Mouse (Mus musculus): ENCODE data around the gene Slc35d1.
"Not testable (repeated sequence)": the region's sequence is repeated elsewhere in the genome, so short reads cannot be mapped to it uniquely, and the experiment has no call there.

Gene Slc35d1

DNA sequence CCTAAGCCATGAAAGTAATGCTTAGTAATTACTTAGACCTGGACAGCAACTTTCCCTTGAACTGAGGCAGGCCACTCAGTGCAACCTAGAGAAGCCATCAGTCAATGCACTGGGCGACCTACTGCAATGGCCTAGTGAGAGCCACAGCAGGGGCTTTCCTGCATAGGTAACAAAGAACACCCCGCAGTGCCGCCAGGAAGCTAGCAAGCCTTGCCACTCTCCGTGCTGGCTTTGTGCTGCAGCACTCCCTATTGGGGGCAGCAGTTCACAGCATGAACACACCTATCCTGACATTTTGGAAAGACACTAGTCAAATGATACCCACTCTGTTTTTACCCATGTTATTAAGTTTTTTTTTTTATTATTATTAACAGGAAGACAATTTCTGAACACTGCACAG lies 15.9 kb downstream of the Slc35d1 start:
- CTCF ChIA-PET, result interaction anchor here in 2 of 4 experiments (0.7 to 1.2 kb wide), 2 partner anchors 16 to 798 kb away, joined by 4 read pairs; partner anchors contain the start of gene Slc35d1 (in 1 of the 2)
- POLR2A ChIA-PET, result interaction anchor here in 1 of 4 experiments (1.5 to 3.6 kb wide), 2 partner anchors 16 to 82 kb away, joined by 4 to 12 read pairs; partner anchors contain the start of gene Slc35d1

DNA sequence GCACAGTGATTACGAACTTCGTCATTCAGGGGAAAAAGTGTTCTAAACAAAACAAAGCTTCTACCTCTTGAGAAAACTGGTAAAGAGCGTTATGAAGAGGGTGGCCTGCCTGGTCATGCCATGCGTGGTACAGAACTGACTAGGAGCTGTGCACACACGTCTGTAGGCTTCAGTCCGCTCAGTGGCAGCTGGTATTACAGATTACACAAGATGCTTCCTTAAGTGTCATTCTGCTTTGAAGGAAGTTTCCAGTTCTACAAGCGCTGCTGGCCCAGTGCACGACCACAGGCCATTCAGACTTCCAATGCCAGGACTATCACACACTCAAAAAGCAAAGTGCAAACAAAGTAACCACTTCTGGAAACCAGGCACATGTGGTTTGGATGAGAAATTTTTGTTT lies 17.6 kb downstream of the Slc35d1 start:
- POLR2A ChIA-PET, result interaction anchor here in 2 of 4 experiments (0.7 to 3.6 kb wide), 2 partner anchors 9 to 18 kb away, joined by 3 to 12 read pairs; partner anchors contain the start of gene Slc35d1 (in 1 of the 2)
- CTCF ChIA-PET, result no interaction called here

GRCm38 (mm10) chr4:103192421-103192820 lies 22.5 kb downstream of the Slc35d1 start:
- POLR2A ChIA-PET, result no interaction called here

GRCm38 (mm10) chr4:103188786-103189640 lies 26.0 kb downstream of the Slc35d1 start:
- ChIA-PET POLR2A (interaction anchor here in 3 of 4 experiments (0.6 to 1.1 kb wide), 4 partner anchors 8 to 65 kb away, joined by 3 read pairs; no protein-coding TSS in a partner anchor), CTCF (interaction anchor here in 1 of 4 experiments (1.0 kb wide), 1 partner anchor 43 kb away, joined by 3 read pairs; no protein-coding TSS in a partner anchor)

More at GRCm38 (mm10) chr4:103192421-103192820, 22.5 kb downstream of the Slc35d1 start:
- CTCF ChIA-PET, result interaction anchor here in 1 of 4 experiments (0.9 to 1.3 kb wide), 2 partner anchors 14 to 535 kb away, joined by 3 read pairs; no protein-coding TSS in a partner anchor

- CTCF ChIA-PET, result interaction anchor here in 1 of 4 experiments (0.6 kb wide), 1 partner anchor 132 kb away, joined by 4 read pairs; no protein-coding TSS in a partner anchor
- POLR2A ChIA-PET, result interaction anchor here in 1 of 4 experiments (1.1 to 1.9 kb wide), 3 partner anchors 11 to 55 kb away, joined by 3 to 9 read pairs (median 4); partner anchors contain the start of gene Slc35d1
Observed at GRCm38 (mm10) chr4:103180300-103180888, 34.6 kb downstream of the Slc35d1 start.

- POLR2A ChIA-PET, result interaction anchor here in 1 of 4 experiments (0.9 to 1.9 kb wide), 5 partner anchors 10 to 54 kb away, joined by 3 to 9 read pairs (median 4); partner anchors contain the start of gene Slc35d1
Observed at GRCm38 (mm10) chr4:103179581-103179980, 35.4 kb downstream of the Slc35d1 start.

GRCm38 (mm10) chr4:103178635-103179318 lies 36.2 kb downstream of the Slc35d1 start:
- CTCF ChIA-PET, result no interaction called here

More at GRCm38 (mm10) chr4:103179581-103179980, 35.4 kb downstream of the Slc35d1 start:
- CTCF ChIA-PET, result no interaction called here

GRCm38 (mm10) chr4:103177681-103178080 lies 37.3 kb downstream of the Slc35d1 start:
- POLR2A ChIA-PET, result interaction anchor here in 1 of 4 experiments (0.7 kb wide), 1 partner anchor 148 kb away, joined by 4 read pairs; no protein-coding TSS in a partner anchor
- CTCF ChIA-PET, result no interaction called here

More at GRCm38 (mm10) chr4:103178635-103179318, 36.2 kb downstream of the Slc35d1 start:
- POLR2A ChIA-PET, result interaction anchor here in 1 of 4 experiments (0.9 to 1.9 kb wide), 4 partner anchors 10 to 36 kb away, joined by 3 to 9 read pairs (median 4); partner anchors contain the start of gene Slc35d1

GRCm38 (mm10) chr4:103174001-103174400 lies 41.0 kb downstream of the Slc35d1 start:
- POLR2A ChIA-PET, result interaction anchor here in 2 of 4 experiments (0.6 to 1.5 kb wide), 3 partner anchors 41 to 60 kb away, joined by 3 to 5 read pairs (median 3); partner anchors contain the start of genes Mier1 (in 1 of the 2) and Wdr78 (in 1 of the 2)
- CTCF ChIA-PET, result no interaction called here

GRCm38 (mm10) chr4:103173507-103173906 lies 41.5 kb downstream of the Slc35d1 start:
- ChIA-PET CTCF (no interaction called here), POLR2A (interaction anchor here in 2 of 4 experiments (0.6 to 1.4 kb wide), 2 partner anchors 50 to 59 kb away, joined by 3 to 5 read pairs; partner anchors contain the start of genes Mier1 (in 1 of the 2) and Wdr78 (in 1 of the 2))

DNA sequence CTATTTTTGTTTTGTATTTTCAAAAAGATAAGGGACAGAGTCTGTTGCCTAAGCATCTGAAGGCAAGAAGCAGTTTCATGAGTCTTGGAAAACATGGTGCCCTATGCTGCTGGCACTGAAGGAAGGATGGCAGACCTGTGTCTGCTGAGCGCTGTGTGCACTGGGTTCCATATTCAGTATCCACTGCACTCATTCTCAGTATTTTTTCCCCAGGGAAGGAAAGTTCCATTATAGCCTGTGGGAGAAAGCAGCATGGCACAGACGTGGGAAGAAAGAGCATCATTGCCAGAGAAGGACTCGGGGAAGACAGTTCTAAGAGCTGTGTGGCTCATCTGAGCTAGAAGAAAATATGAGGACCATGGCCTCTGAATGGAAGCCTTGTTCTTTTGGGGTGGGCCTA lies 43.7 kb downstream of the Slc35d1 start:
- POLR2A ChIA-PET, result interaction anchor here in 1 of 4 experiments (1.4 kb wide), 1 partner anchor 11 kb away, joined by 3 read pairs; no protein-coding TSS in a partner anchor
- CTCF ChIA-PET, result no interaction called here

DNA sequence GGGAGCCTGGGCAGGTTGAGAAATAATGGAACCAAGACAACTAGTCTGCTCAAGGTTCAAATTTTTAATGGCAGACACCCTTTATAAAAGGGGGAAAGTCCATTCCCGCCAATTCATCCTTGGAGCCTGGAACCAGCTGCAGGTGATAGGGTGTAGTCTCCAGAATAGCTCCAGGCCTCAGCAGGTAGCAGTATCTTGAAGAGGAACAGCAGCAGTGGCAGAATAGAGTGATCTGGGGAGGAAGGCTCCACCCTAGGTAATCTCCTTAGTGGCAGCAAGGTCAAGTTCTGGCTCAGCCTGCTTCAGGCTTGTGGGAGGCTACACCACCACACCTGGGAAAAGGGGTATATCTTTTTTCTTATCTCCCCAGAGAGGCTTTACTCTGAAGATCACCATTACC lies 48.8 kb downstream of the Slc35d1 start:
- POLR2A ChIA-PET, result interaction anchor here in 2 of 4 experiments (0.5 to 1.0 kb wide), 2 partner anchors 33 to 53 kb away, joined by 4 to 19 read pairs; partner anchors contain the start of genes Mier1 (in 1 of the 2) and Wdr78 (in 1 of the 2)
- CTCF ChIA-PET, result not testable (repeated sequence)

DNA sequence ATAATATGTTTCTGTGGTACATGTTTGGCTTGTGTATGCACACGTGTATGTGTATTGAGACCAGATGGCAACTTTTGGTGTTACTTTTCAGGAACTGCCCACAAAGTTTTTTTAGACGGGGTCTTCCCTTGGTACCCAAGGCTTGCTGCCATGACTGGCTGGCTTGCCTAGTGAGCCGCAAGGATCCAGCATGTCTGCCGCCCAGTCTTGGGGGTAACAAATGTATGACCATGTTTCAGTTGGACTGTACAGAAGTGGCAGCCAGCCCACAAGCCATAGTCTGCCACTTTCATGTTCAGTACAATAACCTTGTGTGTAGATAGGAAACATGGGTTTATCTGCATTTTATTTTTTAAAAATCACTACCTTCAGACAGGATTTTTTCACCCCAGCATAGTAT lies 56.2 kb downstream of the Slc35d1 start:
- POLR2A ChIA-PET, result no interaction called here
- CTCF ChIA-PET, result no interaction called here

DNA sequence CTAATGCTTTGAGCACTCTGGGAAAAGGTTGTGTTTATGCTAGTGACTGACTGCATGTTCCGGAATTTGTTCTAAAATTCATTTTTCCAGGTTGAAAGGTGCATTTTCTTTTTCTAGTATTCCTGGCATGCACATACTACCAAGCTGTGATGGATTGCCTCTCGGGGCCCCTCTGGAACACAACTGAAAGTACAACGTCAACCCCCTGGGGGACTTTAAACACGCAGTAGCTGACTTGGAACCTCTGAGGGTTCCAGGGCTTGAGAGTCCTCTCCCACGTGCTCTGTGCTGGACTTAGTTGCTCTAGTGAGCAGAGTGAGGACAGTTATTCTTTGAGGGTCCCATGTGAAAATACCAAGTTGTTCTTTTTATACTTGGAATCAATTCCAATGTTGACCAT lies 63.0 kb downstream of the Slc35d1 start:
- POLR2A ChIA-PET, result no interaction called here
- CTCF ChIA-PET, result no interaction called here

DNA sequence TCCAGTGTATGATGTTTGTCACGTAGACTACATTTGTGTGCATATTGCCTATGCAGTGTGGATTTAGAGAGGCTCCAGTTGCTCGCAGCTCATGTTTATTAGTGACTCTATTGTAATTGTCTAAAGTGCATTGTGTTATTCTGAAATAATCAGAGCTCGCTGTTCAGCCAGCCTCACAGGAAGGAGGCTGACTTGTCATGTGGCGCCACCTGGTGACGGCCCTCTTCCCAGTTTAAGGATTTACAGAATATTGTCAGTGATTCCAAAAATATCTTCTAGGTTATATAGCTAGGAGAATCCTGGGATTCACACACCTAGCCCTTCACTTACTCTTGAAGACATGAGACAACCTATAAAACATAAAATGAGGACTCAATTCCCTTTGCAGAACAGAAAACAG lies 68.6 kb downstream of the Slc35d1 start:
- CTCF ChIA-PET, result interaction anchor here (0.5 to 2.0 kb wide), 14 partner anchors 10 to 1101 kb away, joined by 3 to 7 read pairs (median 3); no protein-coding TSS in a partner anchor
- POLR2A ChIA-PET, result interaction anchor here in 3 of 4 experiments (0.6 to 2.2 kb wide), 8 partner anchors 16 to 60 kb away, joined by 3 to 5 read pairs (median 3); no protein-coding TSS in a partner anchor

DNA sequence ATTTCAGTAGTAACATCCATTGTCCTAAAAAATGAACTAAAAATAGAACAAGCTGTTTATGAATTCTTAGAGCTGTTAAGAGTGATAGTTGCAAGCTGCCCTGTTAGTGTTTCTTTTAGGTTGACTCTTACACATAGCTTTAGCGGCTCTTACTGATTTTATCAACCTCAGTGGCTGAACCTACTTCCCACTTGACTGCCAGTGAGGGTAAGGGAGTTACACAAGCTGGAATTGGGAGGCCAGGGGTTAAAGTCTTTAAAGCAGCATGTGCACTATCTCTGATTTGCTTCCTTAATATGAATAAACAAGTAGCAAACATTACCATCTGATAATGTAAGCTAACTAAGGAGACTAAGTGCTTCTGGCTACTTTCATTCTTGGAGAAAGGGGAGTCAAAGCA lies 78.0 kb downstream of the Slc35d1 start:
- CTCF ChIA-PET, result no interaction called here
- POLR2A ChIA-PET, result interaction anchor here in 2 of 4 experiments (0.6 to 1.5 kb wide), 4 partner anchors 19 to 24 kb away, joined by 3 to 6 read pairs (median 4); partner anchors contain the start of genes Mier1 (in 2 of the 2) and Wdr78 (in 2 of the 2)

DNA sequence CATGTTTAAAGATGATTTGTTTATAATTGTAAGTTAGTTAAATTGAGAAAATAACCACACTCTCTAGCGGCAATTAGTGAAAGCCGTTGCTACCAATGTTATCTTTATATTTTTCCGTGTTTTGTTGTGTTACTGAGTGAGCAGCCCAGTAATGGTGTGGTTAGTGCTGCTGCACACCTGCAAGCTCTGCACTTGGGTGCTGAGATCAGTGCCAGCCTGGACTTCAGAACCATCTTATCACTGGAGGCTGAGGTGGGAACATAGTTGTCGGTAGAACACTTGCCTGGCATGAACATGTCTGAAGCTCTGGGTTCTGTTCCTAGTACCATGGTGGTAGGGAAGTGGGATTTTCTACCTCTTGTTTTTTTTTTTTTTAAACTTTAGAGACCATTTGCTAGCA lies 88.4 kb downstream of the Slc35d1 start:
- ChIA-PET CTCF (interaction anchor here in 1 of 4 experiments (0.7 kb wide), 1 partner anchor 20 kb away, joined by 3 read pairs; no protein-coding TSS in a partner anchor), POLR2A (interaction anchor here in 3 of 4 experiments (0.8 to 5.2 kb wide), 4 partner anchors 9 to 12 kb away, joined by 3 to 56 read pairs (median 18); partner anchors contain the start of genes Mier1 (in 3 of the 3) and Wdr78 (in 3 of the 3))

GRCm38 (mm10) chr4:103123606-103124005 lies 91.4 kb downstream of the Slc35d1 start:
- CTCF ChIA-PET, result no interaction called here
- POLR2A ChIA-PET, result interaction anchor here in 3 of 4 experiments (0.6 to 5.2 kb wide), 11 partner anchors 8 to 1522 kb away, joined by 3 to 56 read pairs (median 4); partner anchors contain the start of genes Mier1 (in 2 of the 3) and Wdr78 (in 2 of the 3)
